Mouse (Mus musculus) CH12.LX (cell line): Measurements from ENCODE around the gene Nfkbia. TPM values are rescaled to one million over a fixed set of nuclear protein-coding genes. Genes with fewer than 3 reads are reported as not detected.
A peak's percentile ranks its signal among the peaks of the same experiment; 100 is the strongest.

ENCODE experiments used
- DNase-seq: peaks from one replicate; pipeline ENCODE4 v3.0.0-alpha.2; 2013; ENCODE audit errors: extremely low read depth
- H3K27ac ChIP-seq: 2 replicates; pipeline ENCODE4 v1.5.1; 2012; ENCODE audit warnings: low read depth, mild to moderate bottlenecking, control low read depth, moderate library complexity; ENCODE audit not compliant: insufficient read depth
- H3K27me3 ChIP-seq: replicated peaks from 2 replicates; pipeline ENCODE3; 2012; ENCODE audit warnings: inconsistent platforms
- H3K36me3 ChIP-seq, 2 experiments: replicated peaks in 1 of 2; 2 replicates each; pipeline versions ENCODE3 to v1.6.1; 2012; ENCODE audit warnings: inconsistent platforms in 1 of 2, low read length in 1 of 2, mild to moderate bottlenecking in 1 of 2, mixed read lengths in 1 of 2, moderate library complexity in 1 of 2; ENCODE audit not compliant: control insufficient read depth in 1 of 2, insufficient read depth in 1 of 2
- H3K4me1 ChIP-seq, 2 experiments: 2 replicates each; pipeline ENCODE4 v1.6.1; 2012; ENCODE audit warnings: inconsistent platforms in 1 of 2, moderate library complexity in 1 of 2; ENCODE audit not compliant: insufficient read depth in 2 of 2, control insufficient read depth in 1 of 2
- H3K4me2 ChIP-seq: 2 replicates; pipeline ENCODE4 v1.6.1; 2012; ENCODE audit warnings: low read depth, mild to moderate bottlenecking, control low read depth; ENCODE audit not compliant: poor library complexity, insufficient read depth, severe bottlenecking
- H3K4me3 ChIP-seq, 3 experiments: fragments of 150-350 bp in 1 of 3; sonication (generic) in 1 of 3; replicated peaks in 1 of 3; 2 replicates each; pipeline versions ENCODE3 to v1.5.1; 2011 to 2012; ENCODE audit warnings: low read depth in 2 of 3, low read length in 2 of 3, mild to moderate bottlenecking in 2 of 3, moderate library complexity in 2 of 3, control low read depth in 1 of 3, improper control_type of control experiment in 1 of 3, inconsistent platforms in 1 of 3, mixed read lengths in 1 of 3; ENCODE audit not compliant: poor library complexity in 1 of 3
- H3K79me2 ChIP-seq: replicated peaks from 2 replicates; pipeline ENCODE4 v1.6.1; 2012; ENCODE audit warnings: mild to moderate bottlenecking, moderate library complexity; ENCODE audit not compliant: control insufficient read depth, poor library complexity, insufficient read depth, severe bottlenecking; ENCODE audit errors: extremely low read depth
- H3K9ac ChIP-seq: 2 replicates; pipeline ENCODE4 v1.6.1; 2012; ENCODE audit warnings: low read depth, mild to moderate bottlenecking, control low read depth, moderate library complexity; ENCODE audit not compliant: insufficient read depth
- H3K9me3 ChIP-seq: replicated peaks from 2 replicates; pipeline ENCODE3; 2012; ENCODE audit warnings: low read length, inconsistent platforms, mixed read lengths
- BHLHE40 ChIP-seq: IDR thresholded peaks from 2 replicates; pipeline ENCODE4 v1.6.1; 2011; ENCODE audit warnings: mild to moderate bottlenecking, low read depth, low read length, improper control_type of control experiment
- CHD1 ChIP-seq: IDR thresholded peaks from 2 replicates; pipeline ENCODE4 v1.6.1; 2012; ENCODE audit warnings: low read depth, low read length, improper control_type of control experiment, inconsistent platforms
- E2F4 ChIP-seq: IDR thresholded peaks from 2 replicates; pipeline ENCODE4 v1.6.1; 2011; ENCODE audit warnings: low read depth, low read length, improper control_type of control experiment; ENCODE audit not compliant: insufficient replicate concordance
- ELF1 ChIP-seq: IDR thresholded peaks from 2 replicates; pipeline ENCODE4 v1.6.1; 2014; ENCODE audit warnings: low read depth, mild to moderate bottlenecking, inconsistent platforms, low read length, improper control_type of control experiment
- EP300 ChIP-seq: IDR thresholded peaks from 2 replicates; pipeline ENCODE4 v1.6.1; 2011; ENCODE audit warnings: low read length, improper control_type of control experiment
- ETS1 ChIP-seq: conservative IDR thresholded peaks from 2 replicates; pipeline ENCODE4 v1.6.1; 2012; ENCODE audit warnings: low read depth, mild to moderate bottlenecking, inconsistent platforms, low read length, improper control_type of control experiment, moderate library complexity
- IRF4 ChIP-seq: IDR thresholded peaks from 2 replicates; pipeline ENCODE4 v1.6.1; 2014; ENCODE audit warnings: low read depth, mild to moderate bottlenecking, inconsistent platforms, low read length, improper control_type of control experiment
- MAX ChIP-seq: IDR thresholded peaks from 2 replicates; pipeline ENCODE4 v1.6.1; 2011; ENCODE audit warnings: low read length, improper control_type of control experiment
- MAZ ChIP-seq: IDR thresholded peaks from 2 replicates; pipeline ENCODE4 v1.6.1; 2012; ENCODE audit warnings: low read depth, mild to moderate bottlenecking, inconsistent platforms, low read length, improper control_type of control experiment, moderate library complexity
- MXI1 ChIP-seq: IDR thresholded peaks from 2 replicates; pipeline ENCODE4 v1.6.1; 2011; ENCODE audit warnings: mild to moderate bottlenecking, low read depth, low read length, improper control_type of control experiment
- MYC ChIP-seq: IDR thresholded peaks from 2 replicates; pipeline ENCODE4 v1.6.1; 2011; ENCODE audit warnings: low read depth, mild to moderate bottlenecking, improper control_type of control experiment, low read length
- POLR2A ChIP-seq: IDR thresholded peaks from 2 replicates; pipeline ENCODE4 v1.6.1; 2011; ENCODE audit warnings: low read depth, mild to moderate bottlenecking, improper control_type of control experiment, low read length
- POLR2AphosphoS2 ChIP-seq: IDR thresholded peaks from 2 replicates; pipeline ENCODE4 v1.6.1; 2011; ENCODE audit warnings: low read depth, low read length, improper control_type of control experiment
- RCOR1 ChIP-seq: conservative IDR thresholded peaks from 2 replicates; pipeline ENCODE4 v1.6.1; 2012; ENCODE audit warnings: low read depth, mild to moderate bottlenecking, inconsistent platforms, low read length, improper control_type of control experiment
- SIN3A ChIP-seq: IDR thresholded peaks from 2 replicates; pipeline ENCODE4 v1.6.1; 2012; ENCODE audit warnings: low read length, improper control_type of control experiment, inconsistent platforms
- SMC3 ChIP-seq: IDR thresholded peaks from 2 replicates; pipeline ENCODE4 v1.6.1; 2011; ENCODE audit warnings: low read depth, low read length, improper control_type of control experiment
- TCF12 ChIP-seq: IDR thresholded peaks from 2 replicates; pipeline ENCODE4 v1.6.1; 2014; ENCODE audit warnings: low read depth, mild to moderate bottlenecking, inconsistent platforms, low read length, improper control_type of control experiment
- UBTF ChIP-seq: IDR thresholded peaks from 2 replicates; pipeline ENCODE4 v1.6.1; 2012; ENCODE audit warnings: low read depth, mild to moderate bottlenecking, inconsistent platforms, low read length, improper control_type of control experiment, moderate library complexity
- USF2 ChIP-seq: conservative IDR thresholded peaks from 2 replicates; pipeline ENCODE4 v1.6.1; 2011; ENCODE audit warnings: low read depth, low read length, improper control_type of control experiment
- ZKSCAN1 ChIP-seq: IDR thresholded peaks from 2 replicates; pipeline ENCODE4 v1.6.1; 2012; ENCODE audit warnings: low read depth, inconsistent platforms, low read length, improper control_type of control experiment, borderline replicate concordance
- ZMIZ1 ChIP-seq: IDR thresholded peaks from 2 replicates; pipeline ENCODE4 v1.6.1; 2012; ENCODE audit warnings: low read depth, mild to moderate bottlenecking, inconsistent platforms, low read length, improper control_type of control experiment
- ZNF384 ChIP-seq: IDR thresholded peaks from 2 replicates; pipeline ENCODE4 v1.6.1; 2012; ENCODE audit warnings: low read depth, low read length, improper control_type of control experiment, inconsistent platforms
- dilution Hi-C: fragments of 300-500 bp; cut with MboI; formaldehyde crosslinking; loops from 2 replicates; pipeline ENCODE4 v1.14.3; 2020; ENCODE audit warnings: low sequenced_read_pairs; ENCODE audit not compliant: extremely low pct_unique_long_range_greater_than_20kb, extremely low pct_ligation_motif_present
- in situ Hi-C: fragments of 300-500 bp; cut with MboI; formaldehyde crosslinking; loops from 3 replicates; pipeline ENCODE4 v1.14.3; 2019; ENCODE audit warnings: low sequenced_read_pairs, low pct_ligation_motif_present, low pct_unique_long_range_greater_than_20kb, mixed read lengths
- polyA plus RNA-seq: library from polyadenylated mRNA; unstranded; fragments of >175 nt; gene quantifications from 2 replicates; pipeline ENCODE4 v1.2.1, GENCODE M21; 2012; ENCODE audit warnings: low read depth; ENCODE audit not compliant: insufficient read length
- total RNA-seq, 2 experiments: library from RNA; depleted of rRNA; stranded (reverse); fragments of 300-350 nt in 1 of 2; fragments of >200 nt in 1 of 2; gene quantifications; 2 replicates each; pipeline ENCODE4 v1.2.3; 2012 to 2014

Gene Nfkbia
- total and polyA plus RNA-seq, 3 experiments = 143 to 702 (median 178) TPM

GRCm38 (mm10) chr12:55465401-55465983, 27.0 kb downstream of the Nfkbia start:
- dilution Hi-C loops = no loop called here
- no peak for DNase-seq
- no peaks in the 10 kb centered on the region for H3K9me3 ChIP-seq
- no peaks in the 10 kb centered on the region for H3K36me3 ChIP-seq
- H3K4me1 ChIP-seq = peaks cover 48 to 97% of the 10 kb centered on the region in 2 experiments
- TF ChIP-seq EP300 (no peak), TCF12 (peak; percentile 91), ETS1 (peak; percentile 74), POLR2A (0 out of 2 replicates have a peak, but pooled peaks have one; percentile 64), ZKSCAN1 (no peak), RCOR1 (peak; percentile 50; the same call in 1 of the 2 replicates), SMC3 (no peak), ZNF384 (peak; percentile 25; the same call in 1 of the 2 replicates), IRF4 (peak; percentile 85), USF2 (no peak), MAX (peak; percentile 67), ZMIZ1 (peak; percentile 48), BHLHE40 (peak; percentile 83), MYC (peak; percentile 60), POLR2AphosphoS2 (0 out of 2 replicates have a peak, but pooled peaks have one; percentile 52), SIN3A (peak; percentile 52), MXI1 (peak; percentile 78), E2F4 (no peak), CHD1 (0 out of 2 replicates have a peak, but pooled peaks have one; percentile 92), MAZ (peak; percentile 74), ELF1 (peak; percentile 86), UBTF (peak; percentile 64; the same call in 1 of the 2 replicates)
- peak overlapping the region; percentile 30 to 48 (median 36) for H3K4me3 ChIP-seq
- H3K4me2 ChIP-seq = peak overlapping the region; percentile 52
- no peaks in the 10 kb centered on the region for H3K27me3 ChIP-seq
- H3K9ac ChIP-seq = peak overlapping the region; percentile 80
- peak overlapping the region; percentile 93 for H3K27ac ChIP-seq
- no peaks in the 10 kb centered on the region for H3K79me2 ChIP-seq
- in situ Hi-C loops = no loop called here
